Mouse (Mus musculus): ENCODE measurements at regions not wholly inside any gene's neighbourhood (a gene's known extent, or its start where the extent isn't known, plus 50 kb on each side); places are given as distances from the start of the nearest gene placed in this dataset.

GRCm38 (mm10) chr1:137088148-137088547 is 127.9 kb upstream of the Nr5a2 start:
- no peak for DNase-seq (ENCODE audit: low spot score)

GRCm38 (mm10) chr1:137086766-137087165 is 126.5 kb upstream of the Nr5a2 start:
- DNase-seq (ENCODE audit: low spot score), result no peak

- no peak for DNase-seq (ENCODE audit: low spot score)
These were observed 123.3 kb upstream of the Nr5a2 start for GRCm38 (mm10) chr1:137083500-137083899.

- DNase-seq (ENCODE audit: low spot score), result no peak
These were observed 119.3 kb upstream of the Nr5a2 start for GRCm38 (mm10) chr1:137079401-137080003.

- no peak for DNase-seq (ENCODE audit: low spot score)
These were observed 114.5 kb upstream of the Nr5a2 start for GRCm38 (mm10) chr1:137074787-137075186.

GRCm38 (mm10) chr1:137073857-137074572 is 113.8 kb upstream of the Nr5a2 start:
- no peak for DNase-seq (ENCODE audit: low spot score)

GRCm38 (mm10) chr1:137060914-137061313 is 100.7 kb upstream of the Nr5a2 start:
- DNase-seq (ENCODE audit: low spot score), result no peak

GRCm38 (mm10) chr1:137053134-137053533 is 92.9 kb upstream of the Nr5a2 start:
- DNase-seq (ENCODE audit: low spot score), result no peak

- DNase-seq (ENCODE audit: low spot score), result no peak
These were observed 91.3 kb upstream of the Nr5a2 start for GRCm38 (mm10) chr1:137051515-137051914.

- DNase-seq (ENCODE audit: low spot score), result no peak
These were observed 83.8 kb upstream of the Nr5a2 start for GRCm38 (mm10) chr1:137044076-137044475.

GRCm38 (mm10) chr1:137042414-137043010 is 82.3 kb upstream of the Nr5a2 start:
- DNase-seq (ENCODE audit: low spot score), result no peak

GRCm38 (mm10) chr1:137040898-137041297 is 80.7 kb upstream of the Nr5a2 start:
- DNase-seq (ENCODE audit: low spot score), result no peak

GRCm38 (mm10) chr1:137034586-137034985 is 74.3 kb upstream of the Nr5a2 start:
- no peak for DNase-seq (ENCODE audit: low spot score)

- no peak for DNase-seq (ENCODE audit: low spot score)
These were observed 73.4 kb upstream of the Nr5a2 start for GRCm38 (mm10) chr1:137033679-137034078.

GRCm38 (mm10) chr1:137023706-137024105 is 63.5 kb upstream of the Nr5a2 start:
- no peak for DNase-seq (ENCODE audit: low spot score)

GRCm38 (mm10) chr1:137020528-137020927 is 60.3 kb upstream of the Nr5a2 start:
- no peak for DNase-seq (ENCODE audit: low spot score)

- DNase-seq (ENCODE audit: low spot score), result no peak
These were observed 57.4 kb upstream of the Nr5a2 start for GRCm38 (mm10) chr1:137017642-137018041.

- DNase-seq (ENCODE audit: low spot score), result no peak
These were observed 50.1 kb upstream of the Nr5a2 start for GRCm38 (mm10) chr1:137010240-137010926.

Data from ovary, postnatal 10 days (tissue).